Mouse (Mus musculus): Measurements from ENCODE around the gene Lmbr1l.

Gene Lmbr1l

GRCm38 (mm10) chr15:98895635-98896589 is 22.1 kb downstream of the Lmbr1l start:
- peak; percentile 54 for DNase-seq (ENCODE audit: low read depth)

GRCm38 (mm10) chr15:98894746-98895634 is 23.0 kb downstream of the Lmbr1l start:
- no peak for DNase-seq (ENCODE audit: low read depth)

GRCm38 (mm10) chr15:98893940-98894745 is 23.9 kb downstream of the Lmbr1l start, which contains the start of gene Rhebl1:
Gene Rhebl1, minus strand, starts transcription at chr15:98894540.
- no peak for DNase-seq (ENCODE audit: low read depth)

GRCm38 (mm10) chr15:98893036-98893435 is 25.0 kb downstream of the Lmbr1l start:
- no peak for DNase-seq (ENCODE audit: low read depth)

GRCm38 (mm10) chr15:98891907-98892606 is 26.0 kb downstream of the Lmbr1l start:
- no peak for DNase-seq (ENCODE audit: low read depth)

- no peak for DNase-seq (ENCODE audit: low read depth)
Measured at GRCm38 (mm10) chr15:98891198-98891742, 26.8 kb downstream of the Lmbr1l start.

GRCm38 (mm10) chr15:98887526-98887925 is 30.5 kb downstream of the Lmbr1l start:
- no peak for DNase-seq (ENCODE audit: low read depth)

GRCm38 (mm10) chr15:98886667-98887387 is 31.2 kb downstream of the Lmbr1l start:
- DNase-seq (ENCODE audit: low read depth) = no peak

GRCm38 (mm10) chr15:98884106-98884505 is 33.9 kb downstream of the Lmbr1l start:
- DNase-seq (ENCODE audit: low read depth) = no peak

GRCm38 (mm10) chr15:98883661-98884060 is 34.4 kb downstream of the Lmbr1l start:
- DNase-seq (ENCODE audit: low read depth) = no peak

- no peak for DNase-seq (ENCODE audit: low read depth)
Measured at GRCm38 (mm10) chr15:98881656-98882008, 36.4 kb downstream of the Lmbr1l start.

GRCm38 (mm10) chr15:98880978-98881655 is 36.9 kb downstream of the Lmbr1l start:
- peak; percentile 93 for DNase-seq (ENCODE audit: low read depth)

- DNase-seq (ENCODE audit: low read depth) = peak; percentile 77
Measured at GRCm38 (mm10) chr15:98877331-98877730, 40.7 kb downstream of the Lmbr1l start.

GRCm38 (mm10) chr15:98871916-98872888 is 45.8 kb downstream of the Lmbr1l start:
- peak; percentile 86 for DNase-seq (ENCODE audit: low read depth)

- DNase-seq (ENCODE audit: low read depth) = no peak
Measured at GRCm38 (mm10) chr15:98871070-98871915, 46.7 kb downstream of the Lmbr1l start, which contains the start of gene Kmt2d. Gene Kmt2d, minus strand, starts transcription at chr15:98871204.

GRCm38 (mm10) chr15:98870179-98871069 is 47.6 kb downstream of the Lmbr1l start:
- no peak for DNase-seq (ENCODE audit: low read depth)
